Mouse (Mus musculus) kidney, postnatal 25 days (tissue): Measurements from ENCODE around the gene Pik3ap1.
A peak's percentile ranks its signal among the peaks of the same experiment; 100 is the strongest.
"Not testable (repeated sequence)": the region's sequence is repeated elsewhere in the genome, so short reads cannot be mapped to it uniquely, and the experiment has no call there.

Experiments used
- DNase-seq, 2 experiments: peaks; one replicate each; pipeline ENCODE4 v3.0.0; 2021; ENCODE audit warnings: mixed read lengths in 2 of 2

Pik3ap1 gene

DNA sequence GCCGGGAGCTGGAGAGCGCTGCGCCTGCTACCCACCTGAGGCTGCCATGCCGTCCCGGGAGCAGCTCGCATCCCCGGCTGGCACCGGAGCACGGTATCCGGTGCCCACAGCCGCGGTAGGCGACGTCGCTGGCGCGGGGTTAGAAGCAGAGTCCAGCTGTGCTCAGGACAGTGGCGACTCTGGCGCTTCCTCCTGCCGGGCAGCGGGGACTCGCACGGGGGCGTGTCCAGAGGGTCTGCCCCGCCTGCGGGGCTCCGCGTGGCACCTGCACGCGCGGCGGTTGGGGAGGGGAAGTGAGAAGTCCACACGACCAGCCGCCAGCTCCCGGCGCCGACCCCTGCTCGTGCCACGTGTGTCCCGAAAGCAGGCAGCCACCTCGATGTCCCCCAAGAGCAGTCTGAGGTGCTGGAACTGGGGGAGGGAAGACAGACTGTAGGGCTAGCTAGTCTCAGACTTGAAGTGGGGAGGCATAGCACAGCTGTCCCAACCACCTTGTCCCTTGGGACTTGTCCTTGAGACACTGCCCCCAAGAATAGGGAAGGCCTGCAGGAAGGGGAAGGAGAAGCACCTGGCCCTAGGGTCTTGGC, at the start of gene Pik3ap1:
TSS of gene Pik3ap1 (minus strand) at position 181 of the 587 bp plus-strand sequence.
- DNase-seq = peak; percentile 26 to 59

- DNase-seq = not testable (repeated sequence)
These were observed 46.7 kb upstream of the Pik3ap1 start for GRCm38 (mm10) chr19:41431512-41432164.

- DNase-seq = not testable (repeated sequence)
These were observed 41.2 kb upstream of the Pik3ap1 start for GRCm38 (mm10) chr19:41425927-41426772.

DNA sequence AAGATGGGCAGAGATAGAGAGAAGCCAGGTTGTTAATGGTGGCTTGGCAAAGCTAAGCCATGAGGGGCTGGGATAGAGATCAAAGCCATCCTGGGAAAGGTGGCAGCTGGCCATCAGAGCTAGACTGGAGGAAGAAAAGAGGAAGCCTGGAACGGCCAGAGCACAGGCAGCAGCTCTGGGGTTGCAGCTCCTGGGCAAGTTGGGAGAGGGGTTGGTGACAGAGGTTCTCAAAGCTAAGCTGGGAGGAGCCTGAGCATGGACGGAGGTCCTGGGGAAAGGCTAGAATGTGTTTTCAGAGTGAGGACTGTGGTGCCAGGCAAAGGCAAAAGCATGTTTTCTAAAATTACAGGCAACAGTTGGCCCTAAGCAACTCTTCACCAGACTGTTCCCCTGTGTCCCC, 36.4 kb upstream of the Pik3ap1 start:
- no peak for DNase-seq

- no peak for DNase-seq
These were observed 33.9 kb upstream of the Pik3ap1 start for GRCm38 (mm10) chr19:41418786-41419185.

DNA sequence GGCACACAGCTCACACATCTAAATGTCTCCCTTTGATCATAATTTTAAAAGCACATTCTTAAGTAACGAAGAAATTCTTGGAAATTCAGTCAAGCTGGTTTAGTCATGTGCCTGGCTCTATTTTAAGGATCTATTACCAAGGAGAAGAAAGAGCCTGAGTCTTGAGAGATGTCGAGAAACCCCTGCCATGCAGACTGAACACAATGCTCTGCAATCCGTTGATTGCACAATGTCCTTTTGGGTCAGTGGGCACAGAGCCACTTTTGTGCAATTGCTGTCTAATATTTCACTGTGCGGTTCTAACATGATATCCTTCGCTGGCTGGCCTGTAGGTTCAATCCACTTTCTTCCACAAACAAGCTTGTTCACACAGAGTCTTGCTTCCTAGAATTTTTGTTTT, 33.1 kb upstream of the Pik3ap1 start:
- DNase-seq = peak in 1 of 2 experiments; percentile 42

GRCm38 (mm10) chr19:41416201-41416600, 31.3 kb upstream of the Pik3ap1 start:
- no peak for DNase-seq

DNA sequence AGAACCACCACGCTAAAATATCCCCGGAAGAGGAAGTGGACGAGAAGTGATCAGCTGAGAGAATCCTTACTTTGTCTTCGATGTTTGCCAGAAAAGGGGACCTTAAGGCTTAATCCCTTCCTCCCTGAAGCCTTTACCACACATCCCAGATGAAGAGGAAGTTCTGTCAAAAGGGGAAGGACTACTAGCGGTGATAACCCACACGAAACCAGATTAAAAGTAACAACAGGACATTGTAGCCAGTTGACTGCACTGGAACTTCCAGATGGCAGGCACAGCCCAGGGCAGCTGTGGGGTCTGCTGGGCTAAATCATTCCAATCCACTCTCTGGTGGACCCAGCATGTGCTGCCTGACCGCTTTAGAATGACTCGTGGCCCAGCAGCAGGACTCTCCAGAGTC, 17.7 kb upstream of the Pik3ap1 start:
- DNase-seq = no peak

DNA sequence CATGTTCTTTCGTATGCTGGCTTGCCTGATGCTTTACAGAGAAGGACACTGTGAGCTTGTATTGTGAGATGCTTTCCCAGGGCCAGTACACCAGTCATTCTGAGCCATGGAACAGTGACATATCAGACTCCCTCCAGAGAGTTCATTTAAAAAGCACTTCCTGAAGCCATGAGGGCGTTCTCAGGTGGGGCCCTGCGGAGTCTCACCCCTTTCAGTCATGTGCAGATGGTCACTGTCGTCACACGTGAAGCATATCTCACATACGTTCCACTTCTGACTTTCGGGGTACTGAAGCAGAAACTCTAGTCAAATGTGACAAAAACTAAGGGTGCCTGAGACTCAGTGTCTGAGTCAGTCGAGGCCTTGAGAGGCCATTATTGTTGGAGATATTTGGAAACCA, 6.0 kb upstream of the Pik3ap1 start:
- DNase-seq = no peak

DNA sequence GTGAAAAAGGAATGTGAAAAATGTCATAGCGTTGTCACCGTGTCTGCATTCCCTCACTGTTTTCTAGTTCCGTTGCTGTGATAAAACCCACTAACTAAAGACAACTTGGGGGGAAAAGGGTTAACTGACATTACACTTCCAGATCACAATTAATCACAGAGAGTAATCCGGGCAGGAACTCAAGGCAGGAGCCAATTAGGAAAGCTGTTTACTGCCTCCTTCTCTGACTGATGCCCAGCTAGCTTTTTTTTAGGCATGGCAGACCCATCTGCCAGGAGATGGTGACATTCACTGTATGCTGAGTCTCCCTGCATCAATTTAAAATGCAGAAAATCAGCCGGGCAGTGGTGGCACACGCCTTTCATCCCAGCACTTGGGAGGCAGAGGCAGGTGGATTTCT, 4.4 kb upstream of the Pik3ap1 start:
- no peak for DNase-seq

- DNase-seq = no peak
These were observed 3.3 kb upstream of the Pik3ap1 start for GRCm38 (mm10) chr19:41388242-41388641.

DNA sequence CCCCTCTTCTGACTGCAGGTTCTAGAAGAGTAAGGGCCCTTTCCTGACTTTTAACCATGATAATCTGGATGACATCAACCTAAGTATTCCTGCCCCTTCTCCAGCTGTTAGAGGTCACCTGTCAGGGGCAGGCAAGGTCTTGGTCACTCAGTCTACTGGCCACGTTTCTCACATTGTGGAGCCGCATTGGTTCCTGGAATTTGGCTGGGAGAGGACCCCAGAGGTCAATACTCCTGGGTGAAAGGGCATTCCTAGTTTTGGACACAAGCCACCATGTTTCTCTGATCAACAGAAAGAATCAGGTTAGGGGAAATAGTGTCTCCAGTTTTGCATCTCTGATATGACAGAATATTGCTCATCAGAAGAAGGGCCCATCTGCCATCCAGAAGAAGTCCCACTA, 2.4 kb upstream of the Pik3ap1 start:
- DNase-seq = no peak

GRCm38 (mm10) chr19:41384406-41384851, 473 bp downstream of the Pik3ap1 start:
- peak in 1 of 2 experiments; percentile 44 for DNase-seq

- no peak for DNase-seq
These were observed 2.4 kb downstream of the Pik3ap1 start for GRCm38 (mm10) chr19:41382391-41382978.

- DNase-seq = no peak
These were observed 3.2 kb downstream of the Pik3ap1 start for GRCm38 (mm10) chr19:41381581-41382239.

DNA sequence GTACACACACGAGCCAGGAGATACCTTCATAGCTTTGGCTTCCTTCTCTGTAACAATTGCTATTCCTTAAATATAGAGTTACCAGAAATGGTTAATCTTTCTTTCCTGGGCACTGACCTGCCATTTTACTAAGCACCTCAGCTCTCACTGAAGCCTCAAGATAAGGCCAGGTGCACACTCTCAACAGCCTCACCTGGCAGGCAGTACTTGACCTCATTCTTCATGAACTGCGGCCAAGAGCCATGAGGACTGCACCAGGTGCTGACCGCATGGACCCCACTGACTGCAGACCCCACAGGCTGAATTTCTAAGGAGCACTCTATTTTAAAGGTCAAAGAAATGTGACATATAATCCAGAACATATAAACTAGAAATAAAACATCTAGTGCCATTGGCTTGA, 5.7 kb downstream of the Pik3ap1 start:
- no peak for DNase-seq

DNA sequence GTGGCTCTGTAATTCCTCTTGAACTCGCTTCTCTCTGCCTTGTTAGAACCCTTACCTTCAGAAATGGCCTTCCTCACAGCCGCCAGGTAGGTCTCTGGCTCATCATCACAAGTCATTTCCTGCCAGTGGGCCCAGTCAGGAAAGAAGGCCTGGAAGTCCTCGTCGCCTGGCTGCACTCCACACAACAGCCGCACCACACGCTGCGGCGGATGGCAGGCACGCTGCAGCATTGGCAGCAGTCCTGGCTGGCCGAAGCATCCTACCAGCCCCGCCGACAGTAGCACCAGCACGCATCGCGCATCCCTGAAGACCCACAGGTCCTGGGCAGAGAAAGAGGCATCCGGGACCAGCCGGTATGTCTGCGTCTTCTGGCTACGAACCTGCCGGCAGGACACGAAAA, 9.1 kb downstream of the Pik3ap1 start:
- DNase-seq = no peak

GRCm38 (mm10) chr19:41375096-41375495, 9.8 kb downstream of the Pik3ap1 start:
- no peak for DNase-seq

GRCm38 (mm10) chr19:41374658-41375057, 10.2 kb downstream of the Pik3ap1 start:
- DNase-seq = no peak

- no peak for DNase-seq
These were observed 12.6 kb downstream of the Pik3ap1 start for GRCm38 (mm10) chr19:41372322-41372721.

- DNase-seq = no peak
These were observed 13.5 kb downstream of the Pik3ap1 start for GRCm38 (mm10) chr19:41371373-41371772.

DNA sequence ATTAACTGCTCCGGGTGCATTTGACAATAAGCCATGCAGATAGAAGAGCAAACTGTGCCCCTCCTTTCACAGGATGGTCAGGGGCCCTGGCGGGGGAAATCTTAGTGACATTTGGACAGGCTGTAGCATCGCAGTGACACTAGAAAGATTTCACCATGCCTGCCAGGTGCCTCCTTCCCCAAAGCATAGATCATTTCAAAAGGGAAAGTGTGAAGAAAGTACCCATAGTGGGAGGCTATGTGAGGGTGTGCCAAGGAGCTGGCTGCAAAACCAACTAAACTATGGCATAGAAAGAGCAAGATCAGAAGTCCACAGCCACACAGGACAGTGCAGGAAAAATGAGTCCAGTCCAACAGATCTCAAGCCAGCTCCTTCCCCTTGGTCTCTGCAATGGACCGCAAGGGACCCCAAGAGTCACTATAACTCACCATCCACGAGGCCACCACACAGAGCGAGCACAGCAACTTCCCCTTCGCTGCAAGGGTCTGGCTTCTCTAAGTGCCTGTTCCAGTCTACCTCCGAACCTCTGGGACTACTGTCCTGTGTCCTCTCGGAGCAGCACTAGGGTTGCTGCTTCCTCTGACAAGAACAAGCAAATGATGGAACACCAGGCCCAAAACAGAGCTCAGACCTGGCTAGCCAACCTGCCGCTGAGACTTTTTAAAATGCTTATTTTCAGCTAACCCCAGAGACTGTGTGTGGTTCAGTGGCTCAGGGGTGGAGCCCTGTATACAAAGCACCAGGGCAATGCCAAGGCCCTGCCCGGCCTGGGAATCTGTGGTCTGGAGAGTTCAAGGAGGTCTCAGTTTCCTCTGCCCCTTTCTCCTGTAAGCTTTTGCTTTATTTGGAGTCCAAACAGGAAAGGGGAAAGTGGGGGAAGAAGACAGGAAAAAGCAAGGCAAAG, 15.1 kb downstream of the Pik3ap1 start:
- no peak for DNase-seq
